Mouse (Mus musculus): ENCODE measurements around the gene Lrp11.
A peak's percentile ranks its signal among the peaks of the same experiment; 100 is the strongest.

The Lrp11 gene

DNA sequence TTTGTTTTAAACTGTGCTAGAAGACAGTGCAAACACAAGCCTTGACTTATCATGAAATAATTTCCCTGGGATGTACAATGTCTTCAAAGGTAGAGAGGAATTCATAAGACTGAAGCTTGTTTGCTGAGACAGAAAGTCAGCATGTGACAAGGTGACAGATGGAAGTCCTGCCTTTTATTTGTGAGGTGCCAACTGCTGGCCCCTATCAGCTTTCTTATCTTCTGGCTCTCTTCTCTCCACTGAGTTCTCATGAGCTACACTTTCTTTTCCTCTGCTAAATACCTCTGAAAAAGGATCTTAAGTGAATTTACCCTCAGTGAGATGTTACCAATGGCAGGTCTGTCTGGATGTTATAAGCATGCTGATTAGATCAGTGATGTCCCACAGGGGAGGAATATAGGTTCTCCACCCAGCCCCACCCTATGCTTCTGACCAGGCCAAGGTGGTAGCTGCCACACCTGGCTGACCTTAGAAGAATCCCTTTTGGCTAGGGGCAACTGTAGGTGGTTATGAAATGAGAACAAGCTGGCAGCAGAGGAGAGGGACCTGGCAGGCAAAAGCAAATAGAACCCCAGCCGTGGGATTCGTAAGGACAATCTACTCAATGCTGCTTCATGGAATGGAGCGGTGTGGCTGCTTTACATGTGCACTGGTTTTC is 34.4 kb downstream of the Lrp11 start:
- DNase-seq (ENCODE audit: low read depth) = no peak

DNA sequence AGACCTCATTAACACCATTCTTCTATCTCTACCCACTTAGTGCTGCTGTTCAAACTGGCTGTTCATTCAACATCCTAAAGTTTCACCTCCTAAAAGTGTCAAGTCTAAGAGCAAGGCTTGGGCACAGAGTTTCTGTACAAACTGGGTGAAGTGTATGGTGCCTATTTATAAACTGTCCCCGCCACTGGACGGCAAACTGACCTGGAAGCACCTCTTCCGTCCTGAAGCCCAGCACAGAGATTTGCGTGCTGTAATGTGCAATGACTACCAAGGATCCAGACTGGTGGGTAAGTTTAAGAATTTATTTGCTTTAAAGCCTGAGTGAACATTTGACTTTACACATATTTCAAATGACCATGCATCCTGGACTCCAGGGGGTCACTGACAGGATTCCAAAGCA is 39.5 kb downstream of the Lrp11 start:
- DNase-seq (ENCODE audit: low read depth) = no peak

DNA sequence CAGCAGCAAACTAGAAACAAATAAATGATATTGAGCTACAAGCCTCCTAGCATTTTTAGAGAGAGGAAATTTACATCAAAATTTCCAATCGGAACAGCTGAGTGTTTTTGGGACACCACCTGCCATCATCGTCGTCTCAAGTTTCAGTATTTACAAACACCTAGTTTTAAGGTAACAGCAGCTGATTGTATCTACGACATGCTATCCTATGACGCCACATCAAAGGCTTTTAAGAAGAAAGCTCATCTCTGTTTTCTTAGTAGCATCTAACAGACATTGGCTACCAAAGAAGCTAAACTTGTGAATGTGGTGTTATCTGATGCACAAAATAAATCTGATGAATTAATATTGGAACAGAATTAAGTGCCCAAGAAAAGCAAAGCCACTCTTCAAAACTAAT is 40.7 kb downstream of the Lrp11 start:
- DNase-seq (ENCODE audit: low read depth) = peak; percentile 54

DNA sequence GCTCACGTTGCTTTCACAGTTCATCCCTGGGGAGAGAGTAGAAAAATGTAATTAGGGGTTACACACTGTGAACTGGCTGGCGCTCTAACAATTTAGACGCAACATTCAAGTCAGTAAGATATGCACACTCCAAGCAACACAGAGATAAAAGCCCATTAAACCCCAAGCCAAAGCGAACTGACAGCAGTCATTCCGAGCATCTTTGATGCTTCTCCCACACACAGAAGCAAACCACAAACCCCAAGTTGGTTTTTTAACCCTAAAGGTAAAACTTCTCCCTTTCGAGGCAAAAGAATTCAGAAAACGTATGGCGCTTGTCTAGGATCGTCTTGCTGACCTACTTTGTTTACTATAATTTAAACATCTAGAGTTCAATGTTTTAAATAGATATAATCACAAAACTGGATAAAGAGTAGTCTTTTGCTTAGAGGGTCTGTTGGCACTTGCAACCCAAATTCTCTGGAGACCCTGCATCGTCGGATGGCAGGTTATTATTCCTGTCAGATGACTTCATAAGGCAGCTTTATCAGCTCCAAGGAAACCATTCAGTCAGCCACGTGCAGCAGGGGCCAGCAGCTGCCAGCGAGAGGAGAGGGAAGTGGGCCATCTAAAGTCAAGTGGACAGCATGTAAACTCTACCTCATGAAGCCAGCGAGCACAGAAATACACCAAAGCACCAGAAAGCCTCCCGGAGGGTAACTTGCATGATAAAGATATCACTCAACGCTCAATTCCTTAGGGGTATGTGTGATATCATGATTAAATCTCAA is 41.5 kb downstream of the Lrp11 start:
- peak; percentile 62 for DNase-seq (ENCODE audit: low read depth)

DNA sequence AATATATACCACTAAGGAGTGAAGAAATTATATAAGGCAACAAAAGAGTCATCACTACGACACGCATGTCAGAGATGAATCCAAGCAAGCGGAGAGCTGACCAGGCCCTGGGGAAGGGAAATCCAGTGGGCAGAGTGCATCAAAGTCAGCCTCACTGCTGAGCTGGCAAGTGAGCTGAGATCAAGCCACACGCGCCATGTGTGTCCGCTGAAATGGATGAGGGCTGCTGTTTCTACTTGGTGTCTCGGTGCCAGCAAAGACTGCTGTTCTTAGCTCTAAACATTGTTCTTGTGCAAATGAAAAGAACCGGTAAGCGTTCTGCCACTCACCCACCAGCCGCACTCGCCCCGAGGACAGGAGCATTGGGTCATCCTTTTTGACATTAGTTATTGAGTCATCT is 50.8 kb downstream of the Lrp11 start:
- DNase-seq (ENCODE audit: low read depth) = no peak

DNA sequence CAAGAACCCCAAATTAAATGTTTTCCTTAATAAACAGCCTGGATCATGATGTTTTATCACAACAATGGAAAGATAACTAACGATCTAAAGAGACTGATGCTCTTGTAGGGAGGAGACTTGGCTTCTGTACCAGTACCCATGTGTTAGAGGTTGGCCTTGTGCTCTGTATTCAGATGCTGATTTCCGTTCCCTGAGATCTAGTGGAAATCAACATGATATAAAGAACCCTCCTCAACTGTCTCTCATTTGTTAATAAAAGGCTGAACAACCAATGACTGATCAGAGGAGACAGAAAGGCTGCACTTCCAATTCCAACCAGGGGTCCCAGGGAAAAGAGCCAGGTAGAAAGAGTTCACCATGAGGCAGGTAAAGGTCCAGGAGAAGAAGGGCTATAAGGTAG is 56.3 kb downstream of the Lrp11 start:
- DNase-seq (ENCODE audit: low read depth) = no peak

DNA sequence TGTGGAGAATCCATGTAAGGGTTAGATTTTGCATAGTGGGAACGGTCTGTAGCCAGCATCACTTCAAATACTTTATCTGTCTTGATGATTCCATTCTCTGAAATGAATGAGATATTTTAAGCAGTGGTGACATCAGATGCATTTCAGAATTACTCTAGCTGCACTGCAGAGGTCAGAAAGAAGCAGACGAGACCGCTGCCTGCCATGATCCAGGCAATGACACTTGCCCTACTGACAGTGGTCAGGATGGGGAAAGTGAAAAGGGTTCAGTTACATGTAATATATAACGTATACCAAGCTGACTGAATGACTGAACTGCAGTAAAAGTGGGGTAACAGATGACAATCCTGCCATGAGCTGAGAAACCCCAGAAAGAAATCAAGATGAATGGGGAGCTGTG is 59.5 kb downstream of the Lrp11 start:
- no peak for DNase-seq (ENCODE audit: low read depth)

DNA sequence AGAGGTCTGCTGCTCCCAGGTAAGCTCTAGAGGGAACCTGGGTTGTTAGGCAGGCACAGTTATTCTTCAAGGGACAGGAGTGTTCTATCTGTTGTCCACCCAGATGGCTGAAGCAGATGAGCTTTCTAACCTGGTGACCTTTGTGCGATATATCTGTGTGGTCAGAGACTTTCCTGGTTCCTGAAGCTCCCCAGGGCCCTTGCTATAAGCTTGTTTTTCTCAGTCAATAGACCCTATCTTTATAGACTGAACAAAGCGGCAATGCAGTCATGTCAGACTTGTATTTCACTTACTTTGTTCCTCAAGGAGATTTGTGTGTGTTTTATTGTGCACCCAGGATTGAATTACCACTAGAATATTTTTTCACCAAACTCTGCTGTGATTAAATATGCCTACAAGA is 61.5 kb downstream of the Lrp11 start:
- no peak for DNase-seq (ENCODE audit: low read depth)

DNA sequence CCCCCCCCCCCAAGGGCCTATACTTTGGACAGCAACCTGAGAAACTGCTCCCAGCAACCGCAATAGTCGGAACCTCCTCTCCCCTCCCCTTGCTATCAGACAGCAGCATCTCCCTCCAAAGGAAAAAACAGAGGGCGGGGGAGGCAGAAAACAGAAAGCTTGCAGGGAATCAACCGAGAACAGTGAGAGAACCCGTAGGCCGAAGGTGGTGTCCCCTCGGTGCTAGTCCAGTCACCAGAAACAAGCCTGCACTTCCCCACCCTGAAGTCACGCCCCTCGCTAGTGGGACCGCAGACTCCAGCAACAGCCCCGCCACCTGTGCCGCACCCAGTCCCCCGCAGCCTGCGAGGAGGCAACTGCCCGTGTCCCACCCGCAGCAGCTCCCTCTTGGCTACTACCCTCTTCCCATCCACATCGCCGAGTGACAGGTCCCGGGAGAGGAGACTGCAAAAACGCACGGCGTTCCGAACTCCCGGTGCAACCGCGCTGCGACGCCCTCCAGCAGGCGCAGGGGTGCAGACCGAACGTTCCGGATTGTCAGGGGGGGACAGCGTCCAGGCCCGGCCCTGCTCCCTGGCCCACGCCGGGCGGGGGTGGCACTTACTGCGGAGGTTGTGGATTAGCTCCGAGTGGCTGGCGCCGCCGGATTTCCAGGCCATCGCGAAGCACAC is 73.0 kb downstream of the Lrp11 start:
- DNase-seq (ENCODE audit: low read depth) = peak; percentile 67

DNA sequence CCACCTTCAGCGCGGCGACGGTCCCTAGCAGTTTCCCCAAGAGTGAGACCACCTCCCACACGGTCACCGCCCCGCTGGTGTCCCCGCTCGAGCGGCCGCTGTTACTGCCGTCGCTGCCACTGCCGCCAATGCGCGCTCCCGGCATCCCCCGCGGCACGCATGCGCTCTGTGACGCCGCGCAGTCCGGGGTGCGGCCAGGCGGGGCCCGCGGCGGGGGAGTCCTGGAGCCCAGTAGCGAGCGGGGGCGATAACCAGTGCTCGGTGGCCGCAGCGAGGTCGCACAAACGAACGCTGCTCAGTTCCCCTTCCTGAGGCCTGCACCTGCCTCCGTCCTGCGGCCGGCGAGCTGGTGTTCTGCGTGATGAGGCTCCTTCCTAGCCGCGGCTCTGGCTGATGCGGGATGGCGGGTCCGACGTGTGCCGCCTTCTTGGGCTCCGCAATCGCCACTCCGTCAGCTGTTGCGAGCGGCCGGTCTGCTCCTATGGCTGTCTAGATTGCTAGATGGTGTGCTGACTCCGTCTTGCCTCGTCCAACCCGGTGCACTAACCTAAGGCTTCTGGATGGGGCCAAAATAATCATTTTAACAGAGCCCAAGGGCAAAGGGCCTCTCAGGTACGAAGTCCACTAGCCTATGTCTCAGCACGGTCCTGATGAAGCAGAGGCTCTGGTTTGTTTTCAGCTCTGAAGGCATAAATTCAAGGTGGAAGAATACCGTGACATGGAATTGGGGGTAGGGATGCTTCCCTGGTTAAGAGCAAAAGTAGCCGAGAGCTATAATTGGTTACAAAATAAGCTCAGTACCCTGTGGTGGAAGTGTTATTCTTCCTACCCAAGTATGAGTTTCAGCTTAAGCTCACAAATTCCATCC is 73.8 kb downstream of the Lrp11 start:
- peak; percentile 89 for DNase-seq (ENCODE audit: low read depth)

DNA sequence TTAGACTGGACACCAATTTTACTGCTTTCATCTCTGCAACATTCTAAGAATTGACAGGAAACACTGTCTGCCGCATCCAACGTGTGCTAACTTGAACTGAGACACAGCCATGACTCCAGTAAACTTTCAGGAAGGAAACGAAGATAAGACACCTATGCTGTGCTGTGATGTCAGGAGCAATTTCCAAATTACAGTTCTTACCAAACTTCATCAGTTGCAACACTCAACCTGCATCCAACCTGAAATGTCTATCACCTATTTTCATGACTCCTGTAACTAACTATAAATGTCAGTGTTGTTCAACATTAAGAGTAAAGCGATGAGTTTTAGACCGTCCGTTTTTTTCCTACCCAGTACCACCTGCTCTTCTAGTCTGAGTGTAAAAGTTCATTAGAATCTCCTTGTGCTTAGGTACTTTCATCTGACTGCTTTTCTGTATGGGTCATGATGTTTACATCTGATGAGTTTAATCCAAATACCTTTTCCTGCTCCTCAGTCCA is 74.5 kb downstream of the Lrp11 start:
- no peak for DNase-seq (ENCODE audit: low read depth)

DNA sequence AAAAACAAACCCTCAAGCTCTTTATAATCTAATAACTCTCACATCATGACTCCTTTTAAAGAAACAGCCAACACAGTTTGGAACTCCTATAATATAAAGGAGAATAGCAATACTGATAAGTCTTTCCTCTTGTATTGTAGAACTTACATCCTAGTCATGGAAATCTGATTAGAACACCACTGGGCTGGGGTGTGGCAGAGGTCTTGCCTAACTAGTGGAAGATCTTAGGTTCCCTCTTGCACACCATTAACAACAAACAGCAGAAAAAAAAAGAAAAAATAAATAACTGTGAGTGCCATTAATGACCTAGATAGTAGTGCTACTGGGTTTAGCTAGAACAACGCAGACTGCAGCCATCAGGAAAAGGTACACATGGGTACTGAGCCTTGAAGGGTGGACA is 75.3 kb downstream of the Lrp11 start:
- no peak for DNase-seq (ENCODE audit: low read depth)

DNA sequence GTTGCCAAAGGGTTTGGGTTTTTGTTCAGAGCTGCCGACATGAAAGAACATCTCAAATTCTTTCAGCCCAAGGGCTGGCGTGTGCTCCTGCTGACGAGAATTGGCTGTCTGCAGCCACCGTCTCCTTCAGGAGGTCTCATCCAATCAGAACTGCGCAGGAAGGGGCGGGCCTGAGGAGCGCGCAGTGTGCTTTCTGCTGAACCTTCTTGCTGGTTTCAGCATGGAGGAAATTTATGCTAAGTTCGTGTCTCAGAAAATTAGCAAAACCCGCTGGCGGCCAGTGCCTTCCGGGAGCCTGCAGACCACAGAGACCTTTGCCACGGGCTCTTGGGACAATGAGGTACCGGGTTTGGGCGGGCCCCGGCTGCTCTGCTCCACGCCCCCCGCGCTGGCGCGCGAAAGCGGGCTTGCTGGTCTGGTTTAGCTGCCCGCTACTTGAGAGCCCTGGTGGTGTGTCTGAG is 77.8 kb downstream of the Lrp11 start, which contains the start of gene Nup43:
Gene Nup43, plus strand, starts transcription at position 162 of the 461 bp plus-strand sequence.
- peak; percentile 94 for DNase-seq (ENCODE audit: low read depth)

DNA sequence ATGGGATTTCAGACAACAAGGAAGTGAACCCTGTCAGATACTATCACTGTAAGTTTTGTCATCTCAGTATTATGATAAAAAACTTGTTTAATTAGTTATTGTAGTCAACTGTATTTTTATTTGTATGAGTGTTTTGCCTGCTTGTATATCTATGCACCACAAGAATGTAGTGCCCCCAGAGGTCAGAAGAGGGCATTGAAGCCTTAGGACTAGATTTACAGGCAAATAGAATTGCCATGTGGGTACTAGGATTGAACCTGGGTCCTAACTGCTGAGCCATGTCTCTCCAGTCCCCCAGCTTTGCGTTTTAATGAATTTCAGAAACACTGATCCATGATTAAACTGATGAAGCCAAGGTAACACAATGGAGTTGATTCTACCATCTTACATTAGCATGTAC is 84.1 kb downstream of the Lrp11 start:
- DNase-seq (ENCODE audit: low read depth) = peak; percentile 68
